Mouse (Mus musculus): ENCODE results near the gene D630039A03Rik. TPM values are rescaled to one million over a fixed set of nuclear protein-coding genes. Genes with fewer than 3 reads are reported as not detected.

D630039A03Rik gene
- polyA plus RNA-seq, 1 experiment from 2014 or later, result 0.11 TPM

DNA sequence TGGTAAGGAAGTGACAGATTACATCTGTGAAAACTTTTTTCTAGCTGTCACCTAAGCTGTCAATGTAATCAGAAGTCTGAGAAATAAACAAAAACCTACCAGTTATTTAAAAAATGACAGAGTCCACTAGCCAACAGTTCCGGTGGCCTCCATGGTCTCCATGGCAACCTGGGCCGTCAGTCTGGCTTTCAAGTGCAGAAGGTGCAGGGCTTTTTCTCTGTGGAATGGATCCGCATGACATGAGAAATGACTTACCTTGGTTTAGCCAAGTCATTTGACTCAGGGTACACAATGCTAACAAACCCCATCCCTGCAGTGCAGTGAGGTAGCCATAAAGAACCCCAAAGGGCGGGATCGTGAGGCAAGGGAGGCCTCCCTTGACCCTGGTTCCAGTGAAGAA is 6.1 kb upstream of the D630039A03Rik start:
- peaks cover 6% of the 10 kb centered on the region; the same call in 1 of the 2 replicates for H3K27me3 ChIP-seq (replicated peaks; ENCODE audit: low read depth, poor library complexity, severe bottlenecking)
- no peaks in the 10 kb centered on the region for H3K36me3 ChIP-seq (replicated peaks)
- H3K27ac ChIP-seq (replicated peaks), result no peak overlapping the region
- H3K4me3 ChIP-seq, result no peak overlapping the region
- no peaks in the 10 kb centered on the region for H3K9me3 ChIP-seq
- WGBS, result 71% methylated on average over 5 of the region's 5 CpGs
- H3K4me1 ChIP-seq, result peaks cover 22% of the 10 kb centered on the region
- DNase-seq (ENCODE audit: low spot score), result no peak

DNA sequence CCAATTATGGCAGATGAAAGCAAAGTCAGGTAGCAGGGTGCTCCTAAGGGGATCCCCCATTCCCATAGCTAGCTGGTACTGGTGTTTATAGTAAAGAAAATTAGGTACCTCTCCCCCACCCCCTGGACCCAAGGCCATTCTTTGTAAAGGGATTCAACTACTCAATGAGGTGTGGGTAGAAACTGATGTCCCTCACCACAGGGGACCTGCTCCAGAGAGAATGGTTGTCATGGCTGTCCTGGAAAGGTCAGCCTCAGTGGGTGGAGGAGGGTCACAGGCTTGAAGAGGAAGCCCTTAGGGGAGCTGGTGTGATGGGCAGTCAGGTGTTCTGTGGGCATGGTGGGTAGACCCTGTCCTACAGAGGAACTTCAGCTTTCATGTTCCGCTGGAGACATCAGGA is 4.4 kb upstream of the D630039A03Rik start:
- WGBS, result 66% methylated on average over 1 of the region's 1 CpGs
- no peak overlapping the region for H3K27ac ChIP-seq (replicated peaks)
- no peaks in the 10 kb centered on the region for H3K9me3 ChIP-seq
- H3K4me1 ChIP-seq, result peaks cover 31% of the 10 kb centered on the region
- no peaks in the 10 kb centered on the region for H3K36me3 ChIP-seq (replicated peaks)
- DNase-seq (ENCODE audit: low spot score), result no peak
- peaks cover 21% of the 10 kb centered on the region for H3K27me3 ChIP-seq (replicated peaks; ENCODE audit: low read depth, poor library complexity, severe bottlenecking)
- no peak overlapping the region for H3K4me3 ChIP-seq

DNA sequence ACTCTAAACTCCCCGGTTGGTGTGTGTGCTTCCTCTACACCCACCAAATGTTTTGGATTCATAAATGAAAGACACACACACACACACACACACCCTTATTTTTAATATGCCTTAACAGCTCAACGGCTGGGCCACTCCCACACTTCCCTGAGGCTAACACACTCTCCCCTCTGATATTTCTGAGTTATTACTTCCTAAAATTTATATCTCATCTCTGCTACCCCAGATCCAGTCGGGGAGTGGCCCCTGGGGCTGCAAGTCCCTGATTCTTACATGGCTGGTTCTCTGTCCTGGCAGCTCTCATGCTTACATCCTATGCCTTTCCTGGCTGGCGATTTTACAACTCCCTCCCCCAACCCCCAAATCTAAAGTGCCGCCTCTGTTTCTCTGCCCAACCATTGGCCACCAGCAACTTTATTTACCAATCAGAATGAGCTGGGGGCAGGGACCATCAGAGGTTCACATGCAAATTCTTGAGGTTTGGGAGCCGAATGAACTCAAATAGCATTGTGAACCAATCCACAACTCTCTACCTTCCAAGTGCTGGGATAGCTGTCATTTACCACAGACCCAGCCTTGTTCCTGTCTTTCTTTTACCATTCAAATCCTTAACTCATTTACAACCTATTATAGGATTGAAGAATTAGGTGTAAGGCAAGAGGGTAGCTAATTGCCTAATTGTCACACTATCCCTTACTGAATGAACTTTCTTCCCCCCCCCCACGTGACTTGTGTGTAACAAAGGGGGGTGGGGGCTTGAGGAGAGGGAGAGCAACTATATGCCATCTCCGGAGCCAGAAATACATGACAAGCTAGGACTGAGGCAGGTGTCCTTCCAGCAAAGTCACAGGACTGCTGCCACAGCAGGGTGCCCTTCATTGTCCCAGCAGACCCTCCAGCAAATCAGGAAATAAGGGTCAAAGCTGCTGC is 3.7 kb upstream of the D630039A03Rik start:
- Histone ChIP-seq H3K4me1 (peaks cover 36% of the 10 kb centered on the region), H3K36me3 (replicated peaks) (no peaks in the 10 kb centered on the region), H3K9me3 (no peaks in the 10 kb centered on the region), H3K27me3 (replicated peaks; ENCODE audit: low read depth, poor library complexity, severe bottlenecking) (peaks cover 28% of the 10 kb centered on the region), H3K4me3 (0 out of 2 replicates have a peak overlapping the region, but pooled peaks have one; percentile 16), H3K27ac (replicated peaks) (no peak overlapping the region)
- WGBS, result 18% methylated on average over 8 of the region's 8 CpGs
- peak; percentile 47 for DNase-seq (ENCODE audit: low spot score)

DNA sequence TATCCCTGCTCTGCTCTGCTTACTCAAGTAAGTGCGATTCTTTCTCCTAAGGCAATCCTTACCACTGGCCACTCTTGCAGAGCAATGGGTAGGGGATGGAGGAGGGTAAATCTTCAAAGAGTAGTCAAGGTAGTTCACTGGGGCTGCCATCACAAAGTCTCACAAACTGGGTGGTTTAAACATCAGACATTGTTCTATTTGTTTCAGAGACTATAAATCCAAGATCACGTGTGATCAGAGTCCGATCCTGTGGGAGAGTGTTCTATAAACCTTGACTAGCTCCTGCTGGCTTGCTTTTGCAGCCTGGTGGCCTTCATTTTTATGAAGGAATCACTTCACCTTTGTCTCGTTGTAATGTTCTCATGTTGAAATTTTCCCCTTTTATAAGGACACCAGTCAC is 614 bp upstream of the D630039A03Rik start:
- Histone ChIP-seq H3K9me3 (no peaks in the 10 kb centered on the region), H3K27ac (replicated peaks) (no peak overlapping the region), H3K36me3 (replicated peaks) (no peaks in the 10 kb centered on the region), H3K4me1 (peaks cover 35% of the 10 kb centered on the region), H3K4me3 (no peak overlapping the region), H3K27me3 (replicated peaks; ENCODE audit: low read depth, poor library complexity, severe bottlenecking) (peaks cover 33% of the 10 kb centered on the region)
- WGBS, result 80% methylated on average over 4 of the region's 4 CpGs
- DNase-seq (ENCODE audit: low spot score), result no peak

DNA sequence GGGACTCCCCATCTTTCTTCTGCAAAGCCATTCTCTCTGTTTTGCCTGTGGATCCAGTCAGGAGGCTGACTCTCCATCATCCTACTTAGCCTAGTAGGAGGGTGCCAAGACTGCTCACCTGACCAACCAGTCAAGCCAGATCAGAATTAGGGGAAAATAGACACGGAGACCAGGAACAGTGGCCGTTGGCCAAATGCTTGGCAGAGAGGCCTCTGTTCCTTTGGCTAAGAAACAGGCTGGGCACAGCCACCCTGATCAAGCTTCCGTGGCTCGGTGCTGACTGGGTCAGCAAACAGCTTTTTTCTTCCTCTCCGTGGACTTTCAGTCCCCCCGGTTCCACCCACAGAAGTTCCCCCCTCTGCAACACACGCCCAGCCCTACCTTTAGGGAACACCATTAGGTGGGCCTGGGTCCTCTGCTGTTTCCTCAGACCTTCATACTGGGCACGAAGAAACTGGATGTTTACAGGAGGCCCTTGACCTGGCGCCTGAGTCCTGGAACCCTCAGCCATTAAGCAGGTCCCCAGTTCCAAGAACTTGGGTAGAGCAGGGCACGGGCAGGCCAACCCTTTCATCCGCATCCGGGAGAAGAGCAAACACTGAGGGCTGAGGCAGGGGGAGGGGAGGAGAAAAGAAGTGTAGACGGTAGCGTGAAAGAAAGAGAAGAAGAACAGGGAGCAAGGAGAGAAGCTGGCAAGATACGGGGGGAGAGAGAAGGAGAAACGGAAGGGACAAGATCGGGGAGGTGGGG is 706 bp downstream of the D630039A03Rik start:
- Histone ChIP-seq H3K4me1 (peaks cover 31% of the 10 kb centered on the region), H3K27ac (replicated peaks) (no peak overlapping the region), H3K4me3 (peak overlapping the region; percentile 39), H3K9me3 (no peaks in the 10 kb centered on the region), H3K36me3 (replicated peaks) (no peaks in the 10 kb centered on the region), H3K27me3 (replicated peaks; ENCODE audit: low read depth, poor library complexity, severe bottlenecking) (peaks cover 33% of the 10 kb centered on the region)
- 42% methylated on average over 17 of the region's 17 CpGs for WGBS
- no peak for DNase-seq (ENCODE audit: low spot score)

DNA sequence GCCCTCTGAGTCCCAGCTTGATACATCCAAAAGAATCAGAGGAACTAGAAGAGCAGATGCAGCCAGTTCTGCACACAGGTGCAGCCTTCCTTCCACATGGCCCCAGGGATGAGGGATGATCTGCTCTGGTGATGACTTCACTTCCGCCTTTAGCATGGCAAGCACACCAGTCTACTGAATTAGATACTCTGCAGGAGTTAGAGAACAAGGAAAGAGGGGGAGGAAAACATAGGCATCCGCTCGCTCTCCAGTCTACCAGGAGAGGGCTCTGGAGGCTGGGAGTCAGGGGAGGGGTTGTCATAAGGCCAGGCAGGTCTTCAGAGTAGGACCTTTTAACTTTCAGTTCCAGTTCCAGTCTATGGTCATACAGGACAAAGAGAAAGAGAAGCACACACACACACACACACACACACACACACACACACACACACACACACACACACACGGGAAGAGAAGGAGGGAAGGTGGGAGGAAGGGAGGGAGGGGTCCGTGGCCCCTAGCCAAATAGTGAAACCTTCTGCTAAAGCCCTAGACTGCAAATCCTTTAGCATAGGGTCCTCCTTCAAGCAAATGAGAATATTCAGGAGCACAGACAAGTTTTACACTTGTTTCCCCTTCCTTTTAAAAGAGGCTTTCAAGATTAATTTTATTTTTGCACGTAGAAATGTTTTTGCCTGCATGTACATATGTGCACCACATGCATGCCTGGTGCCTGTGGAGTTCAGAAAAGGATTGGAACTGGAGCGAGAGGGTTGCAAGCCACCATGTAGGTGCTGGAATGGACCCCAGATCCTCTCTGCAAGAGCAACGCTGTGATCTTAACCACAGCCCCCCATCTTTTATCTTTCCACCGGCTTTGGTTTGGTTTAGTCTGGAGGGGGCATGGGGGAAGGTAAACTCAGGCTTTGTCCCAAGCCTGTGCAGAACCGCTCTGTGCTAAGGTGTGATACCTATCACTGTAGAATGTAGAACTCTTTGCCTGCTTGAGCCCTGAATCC is 1.6 kb downstream of the D630039A03Rik start:
- WGBS, result 77% methylated on average over 10 of the region's 10 CpGs
- H3K4me1 ChIP-seq, result peaks cover 22% of the 10 kb centered on the region
- no peaks in the 10 kb centered on the region for H3K36me3 ChIP-seq (replicated peaks)
- no peak overlapping the region for H3K27ac ChIP-seq (replicated peaks)
- no peak overlapping the region for H3K4me3 ChIP-seq
- no peaks in the 10 kb centered on the region for H3K9me3 ChIP-seq
- no peak for DNase-seq (ENCODE audit: low spot score)
- H3K27me3 ChIP-seq (replicated peaks; ENCODE audit: low read depth, poor library complexity, severe bottlenecking), result peaks cover 33% of the 10 kb centered on the region

DNA sequence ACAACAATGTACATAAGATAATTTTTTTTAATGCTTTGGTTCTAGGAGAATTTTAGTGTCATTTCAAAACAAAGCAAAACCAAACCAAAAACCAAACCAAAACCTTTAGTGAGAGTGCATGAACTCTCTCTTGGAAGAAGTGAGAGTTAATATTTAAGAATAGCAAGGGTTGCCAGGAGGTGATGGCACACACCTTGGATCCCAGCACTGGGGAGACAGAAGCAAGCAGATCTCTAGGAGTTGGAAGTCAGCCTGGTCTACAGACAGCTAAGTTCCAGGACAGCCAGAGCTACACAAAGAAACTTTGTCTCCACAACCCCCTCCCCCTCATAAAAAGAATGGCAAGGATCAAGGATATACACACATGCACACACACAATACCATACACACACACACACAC is 3.1 kb downstream of the D630039A03Rik start:
- Histone ChIP-seq H3K27ac (replicated peaks) (no peak overlapping the region), H3K4me1 (peaks cover 19% of the 10 kb centered on the region), H3K27me3 (replicated peaks; ENCODE audit: low read depth, poor library complexity, severe bottlenecking) (peaks cover 33% of the 10 kb centered on the region), H3K4me3 (no peak overlapping the region), H3K9me3 (no peaks in the 10 kb centered on the region), H3K36me3 (replicated peaks) (no peaks in the 10 kb centered on the region)
- no peak for DNase-seq (ENCODE audit: low spot score)

DNA sequence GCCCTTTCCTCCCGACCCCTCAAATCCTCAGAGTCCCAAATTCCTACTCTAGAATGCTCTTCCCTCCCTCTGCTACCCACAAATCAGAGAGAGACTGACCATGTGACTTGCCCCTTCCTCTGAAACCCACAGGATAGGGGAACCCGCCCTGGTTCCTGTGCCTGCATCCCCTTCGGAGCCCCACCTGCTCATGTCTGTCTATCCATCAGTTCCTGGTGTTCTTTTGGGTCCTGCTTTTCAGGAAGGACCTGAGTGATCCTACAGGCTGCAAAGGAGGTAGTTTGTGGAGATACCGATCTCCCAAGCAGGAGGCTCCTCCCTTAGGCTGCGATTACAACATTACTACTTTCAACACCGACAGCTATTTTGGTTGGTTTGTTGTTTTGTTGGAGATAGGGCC is 7.2 kb downstream of the D630039A03Rik start:
- no peak overlapping the region for H3K27ac ChIP-seq (replicated peaks)
- WGBS, result 78% methylated on average over 6 of the region's 6 CpGs

DNA sequence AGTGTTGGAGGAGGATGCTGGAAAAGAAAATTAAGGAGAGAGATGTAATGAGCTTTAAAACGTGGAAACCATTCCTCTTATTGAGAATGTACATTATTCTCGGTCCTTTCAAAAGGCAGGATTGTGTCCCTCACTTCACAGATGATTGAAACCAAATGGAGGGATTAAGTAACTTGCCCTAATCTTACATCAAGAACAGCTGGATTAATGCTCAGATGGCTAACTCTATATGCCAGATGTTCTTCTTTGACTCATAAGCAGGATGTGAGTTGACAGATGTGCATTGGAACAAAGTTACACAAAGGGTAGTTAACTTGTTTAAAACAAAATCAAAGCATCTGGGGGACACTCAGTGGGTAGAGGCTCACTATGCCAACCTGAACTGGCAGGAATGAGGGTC is 9.4 kb downstream of the D630039A03Rik start:
- H3K4me1 ChIP-seq, result peaks cover 12% of the 10 kb centered on the region; the same call in 1 of the 2 replicates
- H3K9me3 ChIP-seq, result no peaks in the 10 kb centered on the region
- WGBS, result 39% methylated on average over 2 of the region's 2 CpGs
- DNase-seq (ENCODE audit: low spot score), result no peak
- H3K27me3 ChIP-seq (replicated peaks; ENCODE audit: low read depth, poor library complexity, severe bottlenecking), result no peaks in the 10 kb centered on the region
- no peak overlapping the region for H3K27ac ChIP-seq (replicated peaks)
- no peaks in the 10 kb centered on the region for H3K36me3 ChIP-seq (replicated peaks)
- H3K4me3 ChIP-seq, result no peak overlapping the region

More for the DNA sequence above, 7.2 kb downstream of the D630039A03Rik start:
- no peaks in the 10 kb centered on the region for H3K27me3 ChIP-seq (replicated peaks; ENCODE audit: low read depth, poor library complexity, severe bottlenecking)
- H3K9me3 ChIP-seq, result no peaks in the 10 kb centered on the region
- no peaks in the 10 kb centered on the region for H3K36me3 ChIP-seq (replicated peaks)
- no peak overlapping the region for H3K4me3 ChIP-seq
- peaks cover 12% of the 10 kb centered on the region; the same call in 1 of the 2 replicates for H3K4me1 ChIP-seq
- no peak for DNase-seq (ENCODE audit: low spot score)

DNA sequence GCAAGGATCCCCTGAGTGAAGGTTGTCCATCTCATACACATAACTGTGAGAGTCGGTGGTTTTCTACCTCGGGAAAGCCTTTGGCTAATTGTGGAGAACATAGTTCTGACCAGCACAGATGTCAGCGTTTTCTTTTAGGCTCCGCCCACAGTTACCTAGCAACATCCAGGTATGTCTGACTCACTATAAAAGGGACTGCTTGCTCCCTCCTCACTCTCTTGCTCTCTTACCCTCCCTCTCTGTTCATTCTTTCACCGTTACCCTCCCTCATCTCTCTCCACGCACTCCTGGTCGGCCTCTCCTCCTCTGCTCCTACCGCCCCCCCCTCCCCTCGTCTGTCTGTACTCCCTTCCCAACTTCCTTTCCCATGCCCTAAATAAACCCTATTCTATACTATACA is 11.5 kb downstream of the D630039A03Rik start:
- 33% methylated on average over 9 of the region's 9 CpGs for WGBS
- H3K27ac ChIP-seq (replicated peaks), result no peak overlapping the region

DNA sequence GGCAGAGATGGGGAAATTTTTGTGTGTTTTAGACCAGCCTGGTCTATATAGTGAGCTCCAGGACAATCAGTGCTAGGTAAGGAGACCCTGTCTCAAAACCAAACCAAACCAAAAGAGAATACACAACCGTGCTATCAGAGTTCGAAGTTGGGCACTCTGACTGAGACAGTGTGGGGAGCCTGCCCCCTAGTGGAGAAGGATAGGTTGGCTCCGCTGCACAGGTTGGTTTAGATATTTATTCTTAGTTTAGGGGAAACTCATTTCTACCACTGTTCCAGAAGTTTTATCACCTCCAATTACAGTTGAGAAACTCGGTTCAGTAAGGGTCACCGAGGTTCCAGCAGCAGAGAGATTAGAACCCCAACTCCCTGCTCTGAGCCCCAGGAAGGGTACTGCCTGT is 11.9 kb downstream of the D630039A03Rik start:
- no peaks in the 10 kb centered on the region for H3K27me3 ChIP-seq (replicated peaks; ENCODE audit: low read depth, poor library complexity, severe bottlenecking)

More for the DNA sequence above, 11.5 kb downstream of the D630039A03Rik start:
- DNase-seq (ENCODE audit: low spot score), result no peak
- H3K36me3 ChIP-seq (replicated peaks), result no peaks in the 10 kb centered on the region
- no peak overlapping the region for H3K4me3 ChIP-seq
- no peaks in the 10 kb centered on the region for H3K9me3 ChIP-seq
- peaks cover 12% of the 10 kb centered on the region; the same call in 1 of the 2 replicates for H3K4me1 ChIP-seq
- H3K27me3 ChIP-seq (replicated peaks; ENCODE audit: low read depth, poor library complexity, severe bottlenecking), result no peaks in the 10 kb centered on the region

DNA sequence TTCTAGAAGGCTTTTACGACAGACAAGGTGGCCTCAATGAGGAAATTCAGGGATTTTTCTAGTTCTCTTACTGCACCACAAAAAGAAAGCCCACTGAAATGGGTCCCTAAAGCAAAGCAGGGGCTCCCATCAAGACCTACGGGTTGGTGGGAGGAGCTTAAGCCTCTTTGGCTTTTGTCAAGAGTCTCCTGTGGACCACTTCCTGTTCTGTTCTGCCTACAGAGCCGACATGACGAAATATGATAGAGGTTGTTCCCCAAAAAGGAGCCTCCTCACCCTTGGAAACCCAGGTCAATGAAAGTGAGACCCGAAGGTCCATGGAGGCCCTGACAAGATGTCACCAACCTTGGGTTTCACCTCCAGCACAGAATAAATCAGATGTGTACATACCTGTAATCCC is 13.5 kb downstream of the D630039A03Rik start:
- 0 out of 2 replicates have a peak, but pooled peaks cover under 1% of the 10 kb centered on the region for H3K36me3 ChIP-seq (replicated peaks)
- 87% methylated on average over 5 of the region's 5 CpGs for WGBS

More for the DNA sequence above, 11.9 kb downstream of the D630039A03Rik start:
- no peak overlapping the region for H3K4me3 ChIP-seq
- H3K36me3 ChIP-seq (replicated peaks), result no peaks in the 10 kb centered on the region
- H3K9me3 ChIP-seq, result no peaks in the 10 kb centered on the region
- no peak overlapping the region for H3K27ac ChIP-seq (replicated peaks)
- DNase-seq (ENCODE audit: low spot score), result peak; percentile 74
- H3K4me1 ChIP-seq, result peaks cover 12% of the 10 kb centered on the region; the same call in 1 of the 2 replicates
- 9% methylated on average over 5 of the region's 5 CpGs for WGBS

More for the DNA sequence above, 13.5 kb downstream of the D630039A03Rik start:
- H3K4me3 ChIP-seq, result no peak overlapping the region
- H3K27me3 ChIP-seq (replicated peaks; ENCODE audit: low read depth, poor library complexity, severe bottlenecking), result no peaks in the 10 kb centered on the region
- no peaks in the 10 kb centered on the region for H3K9me3 ChIP-seq
- DNase-seq (ENCODE audit: low spot score), result no peak
- H3K4me1 ChIP-seq, result peaks cover 12% of the 10 kb centered on the region; the same call in 1 of the 2 replicates
- no peak overlapping the region for H3K27ac ChIP-seq (replicated peaks)
